Mouse (Mus musculus): ENCODE results near the gene Chchd3. TPM values are rescaled to one million over a fixed set of nuclear protein-coding genes. Genes with fewer than 3 reads are reported as not detected.

The Chchd3 gene
- polyA plus RNA-seq, 1 experiment from 2014 or later: 130 TPM

DNA sequence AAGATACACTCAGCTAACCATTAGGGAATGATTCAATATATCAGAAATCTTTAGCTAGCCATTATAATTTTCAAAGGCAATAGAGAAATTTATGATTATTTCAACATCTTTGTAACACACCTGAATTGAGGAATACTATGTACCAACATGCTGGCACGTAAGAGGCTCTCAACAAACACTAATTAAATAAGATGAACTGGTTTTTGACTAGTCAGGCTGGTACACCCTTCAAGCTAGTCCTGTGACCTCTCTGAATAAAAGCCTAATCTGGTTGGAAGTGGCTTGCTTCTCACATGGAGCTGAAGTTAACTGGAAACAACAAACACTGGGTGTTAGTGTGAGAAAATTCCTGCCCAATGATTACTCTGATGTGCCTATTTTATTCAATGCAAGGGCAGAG lies 115.1 kb downstream of the Chchd3 start:
- Histone ChIP-seq H3K9me3 (replicated peaks; ENCODE audit: control insufficient read depth, low read length) (no peaks in the 10 kb centered on the region), H3K27me3 (ENCODE audit: control insufficient read depth, insufficient read depth, low read length) (no peaks in the 10 kb centered on the region), H3K4me1 (ENCODE audit: control insufficient read depth, insufficient read depth, low read length) (no peaks in the 10 kb centered on the region), H3K4me2 (ENCODE audit: low read depth, low read length) (no peak overlapping the region), H3K36me3 (replicated peaks; ENCODE audit: control insufficient read depth, insufficient read depth, low read depth, low read length) (no peaks in the 10 kb centered on the region), H3K9ac (replicated peaks; ENCODE audit: low read length) (no peak overlapping the region), H3K27ac (replicated peaks; ENCODE audit: low read depth, low read length) (no peak overlapping the region), H3K4me3 (ENCODE audit: low read depth, low read length) (no peak overlapping the region)
- no peak for ATAC-seq (replicated peaks; ENCODE audit: insufficient number of reproducible peaks, low FRiP score, low TSS enrichment, low read depth)
- WGBS: 88% methylated on average over 1 of the region's 1 CpGs
- no peak for DNase-seq (ENCODE audit: low spot score)

DNA sequence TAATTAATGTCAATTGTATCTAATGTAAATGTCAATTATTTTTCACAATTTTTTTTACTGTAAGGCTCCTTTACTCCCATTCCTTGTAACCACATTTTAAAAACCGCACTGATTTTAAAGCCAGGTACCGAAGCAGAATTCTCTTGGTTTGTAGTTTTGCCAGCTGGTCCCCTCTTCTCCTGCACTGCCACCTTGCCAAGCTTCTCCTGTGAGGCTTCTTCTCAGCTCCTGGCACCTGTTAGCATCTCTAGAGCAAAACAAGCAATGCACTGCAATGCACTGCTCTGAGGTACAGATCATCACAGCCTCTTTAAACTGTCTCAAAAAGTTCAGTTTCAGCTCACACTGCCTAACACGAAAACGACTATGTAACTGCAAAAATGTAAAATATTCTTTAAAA lies 116.4 kb downstream of the Chchd3 start:
- no peak overlapping the region for H3K4me2 ChIP-seq (ENCODE audit: low read depth, low read length)
- no peak for DNase-seq (ENCODE audit: low spot score)
- no peaks in the 10 kb centered on the region for H3K4me1 ChIP-seq (ENCODE audit: control insufficient read depth, insufficient read depth, low read length)
- H3K36me3 ChIP-seq (replicated peaks; ENCODE audit: control insufficient read depth, insufficient read depth, low read depth, low read length): no peaks in the 10 kb centered on the region
- H3K27me3 ChIP-seq (ENCODE audit: control insufficient read depth, insufficient read depth, low read length): no peaks in the 10 kb centered on the region
- 94% methylated on average over 4 of the region's 4 CpGs for WGBS
- H3K4me3 ChIP-seq (ENCODE audit: low read depth, low read length): no peak overlapping the region
- no peak overlapping the region for H3K9ac ChIP-seq (replicated peaks; ENCODE audit: low read length)
- no peak for ATAC-seq (replicated peaks; ENCODE audit: insufficient number of reproducible peaks, low FRiP score, low TSS enrichment, low read depth)
- no peak overlapping the region for H3K27ac ChIP-seq (replicated peaks; ENCODE audit: low read depth, low read length)
- no peaks in the 10 kb centered on the region for H3K9me3 ChIP-seq (replicated peaks; ENCODE audit: control insufficient read depth, low read length)

DNA sequence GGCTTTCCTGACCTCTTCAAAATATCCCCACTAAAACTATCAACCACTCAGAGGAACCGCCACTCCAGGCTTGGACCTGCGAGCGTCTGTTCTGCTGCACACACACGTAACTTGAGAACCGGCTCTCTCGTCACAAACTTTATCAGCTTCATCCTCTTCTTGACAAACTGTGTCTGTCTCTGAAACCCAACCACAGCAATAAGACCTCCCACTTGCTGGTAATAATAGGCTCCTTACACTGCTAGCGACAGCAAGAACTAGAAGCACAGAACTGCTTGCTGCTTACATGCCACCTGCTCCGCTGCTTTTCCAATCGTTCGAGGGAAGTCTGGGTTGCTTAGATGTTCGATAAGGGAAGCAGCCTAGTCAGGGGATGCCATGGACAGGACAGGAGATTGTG lies 119.8 kb downstream of the Chchd3 start:
- Histone ChIP-seq H3K27me3 (ENCODE audit: control insufficient read depth, insufficient read depth, low read length) (no peaks in the 10 kb centered on the region), H3K9me3 (replicated peaks; ENCODE audit: control insufficient read depth, low read length) (no peaks in the 10 kb centered on the region), H3K9ac (replicated peaks; ENCODE audit: low read length) (no peak overlapping the region), H3K4me3 (ENCODE audit: low read depth, low read length) (no peak overlapping the region), H3K4me2 (ENCODE audit: low read depth, low read length) (no peak overlapping the region), H3K27ac (replicated peaks; ENCODE audit: low read depth, low read length) (no peak overlapping the region), H3K36me3 (replicated peaks; ENCODE audit: control insufficient read depth, insufficient read depth, low read depth, low read length) (no peaks in the 10 kb centered on the region), H3K4me1 (ENCODE audit: control insufficient read depth, insufficient read depth, low read length) (no peaks in the 10 kb centered on the region)
- no peak for DNase-seq (ENCODE audit: low spot score)
- WGBS: 49% methylated on average over 11 of the region's 11 CpGs
- no peak for ATAC-seq (replicated peaks; ENCODE audit: insufficient number of reproducible peaks, low FRiP score, low TSS enrichment, low read depth)

DNA sequence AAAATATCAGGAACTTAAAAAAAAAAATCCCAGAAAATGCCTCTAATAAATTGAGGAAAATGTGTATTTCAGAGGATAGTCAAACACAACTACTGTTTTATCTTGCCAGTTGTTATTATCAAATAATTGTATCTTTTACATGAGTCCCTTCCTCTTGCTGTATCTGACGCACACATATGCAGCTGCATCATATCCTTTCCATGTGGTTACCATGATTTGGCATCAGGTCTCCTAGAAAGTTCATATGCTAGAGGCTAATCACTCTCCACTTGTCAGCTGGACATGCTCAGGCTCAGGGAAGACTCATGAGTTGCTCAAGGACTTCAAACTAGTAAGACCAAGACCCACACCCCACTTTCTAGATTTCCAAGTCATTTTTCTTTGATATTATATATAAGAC lies 122.4 kb downstream of the Chchd3 start:
- Histone ChIP-seq H3K9ac (replicated peaks; ENCODE audit: low read length) (no peak overlapping the region), H3K4me1 (ENCODE audit: control insufficient read depth, insufficient read depth, low read length) (no peaks in the 10 kb centered on the region), H3K27ac (replicated peaks; ENCODE audit: low read depth, low read length) (no peak overlapping the region), H3K4me3 (ENCODE audit: low read depth, low read length) (no peak overlapping the region), H3K36me3 (replicated peaks; ENCODE audit: control insufficient read depth, insufficient read depth, low read depth, low read length) (no peaks in the 10 kb centered on the region), H3K9me3 (replicated peaks; ENCODE audit: control insufficient read depth, low read length) (no peaks in the 10 kb centered on the region), H3K27me3 (ENCODE audit: control insufficient read depth, insufficient read depth, low read length) (no peaks in the 10 kb centered on the region), H3K4me2 (ENCODE audit: low read depth, low read length) (no peak overlapping the region)
- DNase-seq (ENCODE audit: low spot score) (no peak), ATAC-seq (replicated peaks; ENCODE audit: insufficient number of reproducible peaks, low FRiP score, low TSS enrichment, low read depth) (no peak)
- WGBS: 86% methylated on average over 1 of the region's 1 CpGs

DNA sequence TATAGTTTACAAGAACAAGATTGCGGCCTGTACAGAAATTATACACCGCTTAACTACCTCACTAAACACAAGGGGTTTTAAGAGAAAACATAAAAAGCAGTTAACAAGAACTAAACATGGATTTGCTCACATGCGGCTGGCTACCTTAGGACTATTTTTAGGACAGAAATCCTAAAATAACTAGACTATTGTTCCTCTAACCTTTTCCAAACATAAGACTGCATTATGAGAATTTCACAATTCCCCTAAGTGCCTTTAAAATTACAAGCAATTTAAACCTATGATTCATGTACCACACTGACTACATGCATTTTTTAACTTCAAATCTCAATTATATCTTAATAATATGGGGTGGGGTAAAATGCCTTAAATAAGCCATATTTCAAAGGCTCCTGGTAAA lies 123.3 kb downstream of the Chchd3 start:
- Histone ChIP-seq H3K9me3 (replicated peaks; ENCODE audit: control insufficient read depth, low read length) (no peaks in the 10 kb centered on the region), H3K27ac (replicated peaks; ENCODE audit: low read depth, low read length) (no peak overlapping the region), H3K27me3 (ENCODE audit: control insufficient read depth, insufficient read depth, low read length) (no peaks in the 10 kb centered on the region), H3K4me2 (ENCODE audit: low read depth, low read length) (no peak overlapping the region), H3K4me3 (ENCODE audit: low read depth, low read length) (no peak overlapping the region), H3K36me3 (replicated peaks; ENCODE audit: control insufficient read depth, insufficient read depth, low read depth, low read length) (no peaks in the 10 kb centered on the region), H3K4me1 (ENCODE audit: control insufficient read depth, insufficient read depth, low read length) (no peaks in the 10 kb centered on the region), H3K9ac (replicated peaks; ENCODE audit: low read length) (no peak overlapping the region)
- no peak for ATAC-seq (replicated peaks; ENCODE audit: insufficient number of reproducible peaks, low FRiP score, low TSS enrichment, low read depth)
- no peak for DNase-seq (ENCODE audit: low spot score)
- 50% methylated on average over 3 of the region's 3 CpGs for WGBS

DNA sequence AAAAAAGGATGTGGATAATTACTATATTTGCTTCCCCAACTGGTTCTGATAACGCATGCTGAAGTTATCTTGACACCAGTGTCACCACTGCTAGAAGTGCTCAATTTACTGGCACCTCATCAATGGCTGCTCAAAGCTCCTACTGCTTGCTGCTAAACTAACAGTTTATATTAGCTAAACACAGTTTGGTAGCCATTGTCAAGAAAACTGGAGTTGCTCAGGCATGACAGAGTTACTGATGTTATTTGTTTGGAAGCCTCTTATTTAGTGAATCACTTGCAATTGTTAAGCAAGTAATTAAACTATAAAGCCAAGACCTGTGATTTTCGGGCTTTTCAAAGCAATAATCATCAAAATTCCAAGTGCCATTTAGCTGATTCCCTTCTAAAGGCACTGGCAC lies 123.7 kb downstream of the Chchd3 start:
- Histone ChIP-seq H3K4me1 (ENCODE audit: control insufficient read depth, insufficient read depth, low read length) (no peaks in the 10 kb centered on the region), H3K4me2 (ENCODE audit: low read depth, low read length) (no peak overlapping the region), H3K27me3 (ENCODE audit: control insufficient read depth, insufficient read depth, low read length) (no peaks in the 10 kb centered on the region), H3K27ac (replicated peaks; ENCODE audit: low read depth, low read length) (no peak overlapping the region), H3K9ac (replicated peaks; ENCODE audit: low read length) (no peak overlapping the region), H3K36me3 (replicated peaks; ENCODE audit: control insufficient read depth, insufficient read depth, low read depth, low read length) (no peaks in the 10 kb centered on the region), H3K4me3 (ENCODE audit: low read depth, low read length) (no peak overlapping the region), H3K9me3 (replicated peaks; ENCODE audit: control insufficient read depth, low read length) (no peaks in the 10 kb centered on the region)
- 56% methylated on average over 2 of the region's 2 CpGs for WGBS
- no peak for ATAC-seq (replicated peaks; ENCODE audit: insufficient number of reproducible peaks, low FRiP score, low TSS enrichment, low read depth)
- no peak for DNase-seq (ENCODE audit: low spot score)

DNA sequence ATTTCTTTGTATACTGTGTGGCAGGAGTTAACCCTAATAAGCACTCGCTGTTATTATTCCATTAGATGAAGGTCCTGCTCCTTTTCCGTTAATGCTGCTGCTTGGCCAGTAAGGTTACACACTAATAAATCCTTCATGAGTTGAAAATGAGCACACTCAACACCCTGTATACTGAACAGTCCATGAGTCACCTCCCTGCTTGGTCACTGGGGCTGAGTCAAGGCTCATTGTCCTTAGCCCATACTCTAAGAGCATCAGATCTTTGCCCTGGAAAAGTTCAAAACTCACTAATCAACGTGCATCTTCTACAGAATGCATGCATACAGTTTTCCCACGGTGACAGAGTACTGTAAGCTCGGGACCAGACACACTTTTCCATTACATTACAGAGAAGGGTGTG lies 124.5 kb downstream of the Chchd3 start:
- ATAC-seq (replicated peaks; ENCODE audit: insufficient number of reproducible peaks, low FRiP score, low TSS enrichment, low read depth): no peak
- 82% methylated on average over 5 of the region's 5 CpGs for WGBS

DNA sequence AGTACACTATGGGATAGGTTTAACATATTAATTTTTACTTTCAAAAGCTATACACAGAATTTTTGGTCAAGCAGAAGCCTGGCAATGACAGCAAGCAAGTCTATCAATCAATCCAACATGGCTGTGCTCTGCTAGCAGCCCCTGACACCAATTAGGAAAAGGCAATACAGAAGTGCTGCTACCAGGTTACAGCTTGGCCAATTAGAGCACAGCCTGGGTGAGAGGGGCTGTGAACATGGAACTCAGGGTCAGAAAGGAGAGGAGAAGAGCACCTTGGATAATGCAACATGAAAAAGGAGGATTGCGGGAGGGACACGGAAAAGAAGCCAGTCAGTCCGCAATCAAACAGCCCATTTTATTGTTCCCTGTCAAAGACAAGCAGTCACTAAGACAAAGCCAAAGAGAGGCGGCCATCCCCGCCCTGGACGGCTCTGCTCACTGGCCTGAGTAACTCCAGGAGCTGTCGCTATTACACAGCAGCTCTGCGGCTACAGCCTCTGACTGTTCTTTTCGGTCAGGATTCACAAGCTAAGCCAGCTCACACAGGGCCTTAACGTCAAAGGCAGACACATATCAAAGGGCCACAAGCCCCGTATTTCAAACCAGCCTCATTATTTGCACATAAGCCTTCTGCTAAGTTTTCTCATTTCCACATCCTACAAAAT lies 128.8 kb downstream of the Chchd3 start:
- Histone ChIP-seq H3K4me2 (ENCODE audit: low read depth, low read length) (no peak overlapping the region), H3K9me3 (replicated peaks; ENCODE audit: control insufficient read depth, low read length) (no peaks in the 10 kb centered on the region), H3K9ac (replicated peaks; ENCODE audit: low read length) (no peak overlapping the region), H3K4me3 (ENCODE audit: low read depth, low read length) (no peak overlapping the region), H3K36me3 (replicated peaks; ENCODE audit: control insufficient read depth, insufficient read depth, low read depth, low read length) (no peaks in the 10 kb centered on the region), H3K4me1 (ENCODE audit: control insufficient read depth, insufficient read depth, low read length) (no peaks in the 10 kb centered on the region), H3K27me3 (ENCODE audit: control insufficient read depth, insufficient read depth, low read length) (no peaks in the 10 kb centered on the region), H3K27ac (replicated peaks; ENCODE audit: low read depth, low read length) (no peak overlapping the region)
- 63% methylated on average over 11 of the region's 11 CpGs for WGBS
- ATAC-seq (replicated peaks; ENCODE audit: insufficient number of reproducible peaks, low FRiP score, low TSS enrichment, low read depth): no peak
- no peak for DNase-seq (ENCODE audit: low spot score)

More for the DNA sequence above, 124.5 kb downstream of the Chchd3 start:
- H3K4me3 ChIP-seq (ENCODE audit: low read depth, low read length): no peak overlapping the region
- no peaks in the 10 kb centered on the region for H3K9me3 ChIP-seq (replicated peaks; ENCODE audit: control insufficient read depth, low read length)
- H3K27ac ChIP-seq (replicated peaks; ENCODE audit: low read depth, low read length): no peak overlapping the region
- DNase-seq (ENCODE audit: low spot score): no peak
- H3K27me3 ChIP-seq (ENCODE audit: control insufficient read depth, insufficient read depth, low read length): no peaks in the 10 kb centered on the region
- H3K36me3 ChIP-seq (replicated peaks; ENCODE audit: control insufficient read depth, insufficient read depth, low read depth, low read length): no peaks in the 10 kb centered on the region
- H3K9ac ChIP-seq (replicated peaks; ENCODE audit: low read length): no peak overlapping the region
- no peaks in the 10 kb centered on the region for H3K4me1 ChIP-seq (ENCODE audit: control insufficient read depth, insufficient read depth, low read length)
- no peak overlapping the region for H3K4me2 ChIP-seq (ENCODE audit: low read depth, low read length)
